Mouse (Mus musculus) liver, embryonic 16.5 days (tissue): Measurements from ENCODE around the gene Padi2. TPM values are rescaled to one million over a fixed set of nuclear protein-coding genes. Genes with fewer than 3 reads are reported as not detected.

Source experiments
- ATAC-seq: fragments of 200-750 bp; cut with Nextera tagmentation; 2 replicates; pipeline ENCODE4 v1.8.0; 2017; ENCODE audit warnings: low read depth, mild to moderate bottlenecking, moderate number of reproducible peaks, moderate library complexity
- H3K27ac ChIP-seq: fragments of 300-500 bp; sonication (generic); 2 replicates; pipeline ENCODE4 v1.5.1; 2014; ENCODE audit warnings: mild to moderate bottlenecking, low read length
- H3K27me3 ChIP-seq: fragments of 300-500 bp; sonication (generic); 2 replicates; pipeline ENCODE4 v1.6.1; 2014; ENCODE audit warnings: low read depth, low read length, mixed read lengths; ENCODE audit not compliant: control insufficient read depth, insufficient read depth
- H3K36me3 ChIP-seq: fragments of 300-500 bp; sonication (generic); 2 replicates; pipeline ENCODE4 v1.6.1; 2014; ENCODE audit warnings: mild to moderate bottlenecking; ENCODE audit not compliant: control insufficient read depth, insufficient read depth
- H3K4me1 ChIP-seq: fragments of 300-500 bp; sonication (generic); 2 replicates; pipeline ENCODE4 v1.6.1; 2014; ENCODE audit warnings: low read depth, low read length, mixed read lengths; ENCODE audit not compliant: control insufficient read depth
- H3K4me2 ChIP-seq: fragments of 300-500 bp; sonication (generic); 2 replicates; pipeline ENCODE4 v1.6.1; 2014; ENCODE audit warnings: low read depth, low read length, mixed read lengths
- H3K4me3 ChIP-seq: fragments of 300-500 bp; sonication (generic); 2 replicates; pipeline ENCODE4 v1.5.1; 2014; ENCODE audit warnings: low read depth, mild to moderate bottlenecking, low read length
- H3K9ac ChIP-seq: fragments of 300-500 bp; sonication (generic); 2 replicates; pipeline ENCODE4 v1.6.1; 2014; ENCODE audit warnings: low read depth, low read length
- H3K9me3 ChIP-seq: fragments of 300-500 bp; sonication (generic); replicated peaks from 2 replicates; pipeline ENCODE4 v1.6.1; 2016; ENCODE audit warnings: low read length; ENCODE audit not compliant: control insufficient read depth
- whole genome bisulfite sequencing: fragments of 180-500 bp; shearing (Covaris S2); extraction: QIAGEN DNeasy Blood & Tissue Kit; methylation state at CpG from one replicate; pipeline ENCODE4 v1.1.7; 2014; ENCODE audit not compliant: insufficient replicate concordance; 5-methylcytosine and 5-hydroxymethylcytosine counted together
- polyA plus RNA-seq: library from polyadenylated mRNA; unstranded; fragments of >200 nt; fragmentation: Nextera tagmentation; extraction: Ambion mirVana; gene quantifications from 2 replicates; pipeline ENCODE4 v1.2.1, GENCODE M21; 2015

The Padi2 gene
- polyA plus RNA-seq, 1 experiment from 2014 or later: 1.7 TPM

DNA sequence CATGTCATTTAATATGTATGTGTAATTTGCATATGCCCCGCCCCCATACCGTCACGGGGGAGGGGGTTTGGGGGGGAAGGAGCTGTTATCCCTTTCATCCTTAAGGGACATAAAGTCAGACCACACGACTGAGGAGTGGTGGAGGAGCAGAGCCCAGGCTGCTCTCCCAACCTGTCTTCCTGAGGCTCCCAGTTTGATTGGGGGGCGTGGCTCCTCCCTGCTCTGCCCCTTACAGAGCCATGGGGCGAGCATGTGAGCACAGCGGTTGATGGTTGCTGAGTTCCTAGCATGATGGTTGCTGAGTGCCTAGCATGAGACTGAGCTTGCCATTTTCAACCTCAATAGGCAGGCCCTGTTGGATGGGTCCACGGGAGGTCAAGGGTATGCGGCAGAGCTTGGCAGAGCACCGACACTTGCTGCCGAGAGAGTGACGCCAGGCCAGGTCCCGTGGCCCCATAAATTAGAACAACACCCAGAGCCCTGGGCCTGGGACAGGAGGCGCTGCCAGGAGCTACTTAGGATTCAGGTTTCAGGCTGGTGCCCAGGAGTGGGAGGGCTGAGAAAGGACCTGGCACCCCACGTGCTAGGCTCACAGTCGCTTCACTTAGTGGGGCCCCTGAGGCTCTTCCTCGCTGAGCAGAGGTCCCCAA, 4.6 kb downstream of the Padi2 start:
- H3K4me1 ChIP-seq: peaks cover 13% of the 10 kb centered on the region; the same call in 1 of the 2 replicates
- H3K4me3 ChIP-seq: no peak overlapping the region
- no peak overlapping the region for H3K27ac ChIP-seq
- H3K9ac ChIP-seq: no peak overlapping the region
- peaks cover 11% of the 10 kb centered on the region for H3K27me3 ChIP-seq
- WGBS: 34% methylated on average over 17 of the region's 17 CpGs
- no peaks in the 10 kb centered on the region for H3K36me3 ChIP-seq
- no peak overlapping the region for H3K4me2 ChIP-seq
- no peak for ATAC-seq
- H3K9me3 ChIP-seq: no peaks in the 10 kb centered on the region

DNA sequence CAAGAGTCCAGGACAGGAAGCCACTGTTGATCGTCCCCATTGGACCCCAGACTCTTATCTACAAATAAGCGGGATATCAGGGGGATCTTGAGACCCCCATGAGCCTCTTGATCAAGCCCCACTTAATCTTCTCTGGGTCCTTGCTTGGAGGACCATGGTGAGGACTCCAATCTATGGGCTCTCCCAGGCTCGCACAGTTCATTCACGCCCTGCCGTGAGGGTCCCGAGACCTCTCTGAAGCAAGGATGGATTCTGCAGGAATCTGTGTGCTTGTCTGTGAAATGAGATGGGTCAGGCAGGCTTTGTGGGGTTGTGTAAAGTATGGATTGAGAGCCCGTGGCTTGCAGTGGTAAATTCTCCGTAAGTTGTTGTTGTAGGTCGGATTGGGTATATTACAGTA, 5.3 kb downstream of the Padi2 start:
- Histone ChIP-seq H3K9me3 (no peaks in the 10 kb centered on the region), H3K4me3 (no peak overlapping the region), H3K27ac (no peak overlapping the region), H3K36me3 (no peaks in the 10 kb centered on the region), H3K27me3 (peaks cover 5% of the 10 kb centered on the region), H3K4me2 (no peak overlapping the region), H3K9ac (no peak overlapping the region), H3K4me1 (peaks cover 7% of the 10 kb centered on the region; the same call in 1 of the 2 replicates)
- no peak for ATAC-seq
- 68% methylated on average over 9 of the region's 9 CpGs for WGBS

DNA sequence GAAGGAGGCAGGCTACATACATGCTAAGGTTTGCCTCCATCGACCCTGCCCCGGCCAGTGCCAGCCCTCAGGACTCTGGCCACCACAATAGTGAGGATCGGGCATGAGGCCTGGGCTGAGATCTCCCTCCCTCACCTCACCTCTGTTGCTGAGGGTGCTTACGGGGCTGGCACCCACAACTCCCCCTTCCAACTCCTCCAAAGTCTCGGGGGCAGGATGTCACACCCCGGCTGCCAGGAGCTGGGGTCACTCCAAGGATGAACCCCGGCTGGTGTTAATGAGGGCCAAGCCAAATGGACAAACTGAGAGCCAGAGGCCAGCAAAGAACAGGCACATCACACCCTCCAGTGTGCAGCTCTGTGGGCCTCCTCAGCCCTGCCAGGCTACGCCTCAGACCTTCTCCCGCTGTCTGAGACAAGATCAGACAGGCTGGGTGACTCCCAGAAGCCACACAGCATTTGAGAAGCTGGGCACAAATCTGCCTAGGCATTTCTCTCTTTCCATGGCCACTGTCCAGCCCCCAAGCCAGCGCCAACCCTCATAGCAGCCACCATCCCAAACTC, 6.2 kb downstream of the Padi2 start:
- no peaks in the 10 kb centered on the region for H3K36me3 ChIP-seq
- no peak for ATAC-seq
- whole genome bisulfite sequencing: 58% methylated on average over 10 of the region's 10 CpGs
- no peak overlapping the region for H3K9ac ChIP-seq
- no peak overlapping the region for H3K27ac ChIP-seq
- H3K4me2 ChIP-seq: no peak overlapping the region
- H3K27me3 ChIP-seq: no peaks in the 10 kb centered on the region; the same call in 1 of the 2 replicates
- H3K9me3 ChIP-seq: no peaks in the 10 kb centered on the region
- no peak overlapping the region for H3K4me3 ChIP-seq
- H3K4me1 ChIP-seq: peaks cover 6% of the 10 kb centered on the region; the same call in 1 of the 2 replicates

DNA sequence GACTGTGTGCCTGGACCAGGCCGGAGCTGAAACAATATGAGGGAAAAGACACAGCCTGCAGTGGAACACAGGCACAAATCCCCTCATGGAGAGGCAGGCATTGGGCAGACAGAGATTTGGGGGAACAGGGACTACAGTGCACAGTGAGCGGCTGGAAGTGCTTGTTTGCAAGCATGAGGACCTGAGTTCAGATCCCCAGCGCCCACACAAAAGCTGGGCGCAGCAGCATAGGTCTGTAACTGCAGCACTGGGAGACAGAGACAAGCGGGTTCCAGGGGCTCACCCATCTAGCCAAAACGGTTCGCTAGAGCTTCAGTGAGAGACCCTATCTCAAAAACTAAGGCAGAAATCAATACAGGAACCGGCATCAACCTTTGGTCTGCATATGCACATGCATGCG, 7.4 kb downstream of the Padi2 start:
- WGBS: 78% methylated on average over 9 of the region's 9 CpGs

DNA sequence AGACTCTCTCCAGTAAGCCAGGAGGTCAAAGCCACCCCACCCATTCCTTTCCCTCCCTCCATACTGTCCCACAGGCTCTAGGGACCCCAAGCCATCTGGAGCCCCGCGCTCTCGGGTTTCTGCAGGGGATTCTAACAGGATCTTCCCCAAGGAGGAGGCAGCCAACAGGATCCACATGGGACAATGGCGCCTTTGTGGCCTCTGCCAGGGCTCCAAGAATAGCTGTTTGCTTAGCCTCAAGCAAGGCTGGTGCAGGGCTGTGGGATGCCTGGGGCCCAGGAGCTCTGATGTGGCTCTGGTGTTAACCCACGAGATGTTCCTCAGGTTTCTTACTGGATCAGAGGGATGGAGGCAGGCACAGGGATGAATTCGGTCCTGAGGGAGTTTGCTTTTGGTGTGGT, 8.6 kb downstream of the Padi2 start:
- 58% methylated on average over 6 of the region's 6 CpGs for WGBS
- Histone ChIP-seq H3K4me3 (no peak overlapping the region), H3K27me3 (no peaks in the 10 kb centered on the region), H3K4me1 (no peaks in the 10 kb centered on the region; the same call in 1 of the 2 replicates), H3K9me3 (no peaks in the 10 kb centered on the region), H3K36me3 (no peaks in the 10 kb centered on the region), H3K27ac (no peak overlapping the region), H3K4me2 (no peak overlapping the region), H3K9ac (no peak overlapping the region)
- no peak for ATAC-seq

More for the DNA sequence above, 7.4 kb downstream of the Padi2 start:
- Histone ChIP-seq H3K9me3 (no peaks in the 10 kb centered on the region), H3K4me3 (no peak overlapping the region), H3K27ac (no peak overlapping the region), H3K4me1 (peaks cover 2% of the 10 kb centered on the region; the same call in 1 of the 2 replicates), H3K36me3 (no peaks in the 10 kb centered on the region), H3K4me2 (no peak overlapping the region), H3K9ac (no peak overlapping the region), H3K27me3 (no peaks in the 10 kb centered on the region)
- no peak for ATAC-seq

DNA sequence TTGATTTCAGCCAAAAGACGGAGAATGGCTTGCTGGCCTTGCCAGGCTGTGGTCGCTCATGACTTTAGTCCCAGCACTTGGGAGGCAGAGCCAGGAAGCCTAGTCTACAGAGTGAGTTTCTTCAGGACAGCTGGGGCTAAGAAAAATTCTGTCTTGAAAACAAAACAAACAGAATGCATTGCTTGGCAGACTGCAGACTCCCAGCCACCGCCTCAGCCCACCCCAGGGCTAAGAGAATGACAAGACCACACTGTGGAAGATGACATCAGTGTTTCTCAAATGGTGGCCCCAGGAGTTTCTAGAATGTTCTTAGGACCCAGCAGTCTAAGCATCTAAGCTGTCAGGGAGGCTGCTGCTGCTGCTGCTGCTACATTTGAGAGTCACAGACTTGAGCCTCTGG, 9.1 kb downstream of the Padi2 start:
- no peak overlapping the region for H3K27ac ChIP-seq
- H3K27me3 ChIP-seq: no peaks in the 10 kb centered on the region
- H3K36me3 ChIP-seq: no peaks in the 10 kb centered on the region
- ATAC-seq: no peak
- WGBS: 65% methylated on average over 3 of the region's 3 CpGs
- H3K4me2 ChIP-seq: no peak overlapping the region
- no peak overlapping the region for H3K9ac ChIP-seq
- no peak overlapping the region for H3K4me3 ChIP-seq
- no peaks in the 10 kb centered on the region; the same call in 1 of the 2 replicates for H3K4me1 ChIP-seq
- H3K9me3 ChIP-seq: no peaks in the 10 kb centered on the region

DNA sequence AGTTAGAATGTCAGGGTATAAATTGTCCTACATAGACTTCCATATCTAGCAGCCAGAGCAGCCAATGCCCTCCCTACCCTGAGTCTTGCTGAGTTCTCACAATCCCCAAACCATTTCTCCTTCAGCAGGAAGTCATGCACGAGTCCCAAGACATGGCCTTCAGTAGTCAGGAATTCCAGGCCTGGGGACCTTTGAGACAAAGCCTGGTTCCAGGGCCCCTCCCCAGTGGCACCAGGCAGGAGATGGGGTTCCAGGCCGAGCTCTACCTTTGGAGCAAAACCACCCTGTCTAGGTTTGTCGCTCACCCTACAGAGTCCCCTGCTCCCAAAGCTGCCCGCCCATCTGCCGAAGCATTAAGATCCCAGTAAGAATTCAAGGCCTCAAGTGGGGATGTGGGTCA, 10.2 kb downstream of the Padi2 start:
- Histone ChIP-seq H3K36me3 (no peaks in the 10 kb centered on the region), H3K27ac (no peak overlapping the region), H3K4me2 (no peak overlapping the region), H3K4me3 (no peak overlapping the region), H3K4me1 (no peaks in the 10 kb centered on the region; the same call in 1 of the 2 replicates), H3K9ac (no peak overlapping the region), H3K9me3 (no peaks in the 10 kb centered on the region), H3K27me3 (no peaks in the 10 kb centered on the region)
- ATAC-seq: no peak
- 68% methylated on average over 5 of the region's 5 CpGs for WGBS

DNA sequence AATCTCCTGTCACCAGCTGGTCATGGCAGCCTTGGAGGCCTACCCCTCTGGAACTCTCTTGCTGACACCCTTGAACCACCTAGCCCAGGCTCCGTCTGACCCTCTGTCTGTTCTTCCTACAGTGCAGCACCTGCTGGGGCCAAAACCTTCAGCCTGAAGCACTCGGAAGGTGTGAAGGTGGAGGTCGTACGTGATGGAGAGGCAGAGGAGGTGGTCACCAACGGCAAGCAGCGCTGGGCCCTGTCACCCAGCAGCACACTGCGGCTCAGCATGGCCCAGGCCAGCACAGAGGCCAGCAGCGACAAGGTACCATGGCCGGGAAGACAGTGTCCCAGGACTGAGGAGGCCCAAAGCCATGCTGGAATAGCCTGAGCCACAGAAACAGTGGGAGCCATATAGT, 11.3 kb downstream of the Padi2 start:
- Histone ChIP-seq H3K4me1 (no peaks in the 10 kb centered on the region; the same call in 1 of the 2 replicates), H3K27me3 (no peaks in the 10 kb centered on the region), H3K27ac (no peak overlapping the region), H3K9me3 (no peaks in the 10 kb centered on the region), H3K36me3 (no peaks in the 10 kb centered on the region), H3K4me3 (no peak overlapping the region), H3K4me2 (no peak overlapping the region), H3K9ac (no peak overlapping the region)
- ATAC-seq: no peak
- WGBS: 72% methylated on average over 9 of the region's 9 CpGs

DNA sequence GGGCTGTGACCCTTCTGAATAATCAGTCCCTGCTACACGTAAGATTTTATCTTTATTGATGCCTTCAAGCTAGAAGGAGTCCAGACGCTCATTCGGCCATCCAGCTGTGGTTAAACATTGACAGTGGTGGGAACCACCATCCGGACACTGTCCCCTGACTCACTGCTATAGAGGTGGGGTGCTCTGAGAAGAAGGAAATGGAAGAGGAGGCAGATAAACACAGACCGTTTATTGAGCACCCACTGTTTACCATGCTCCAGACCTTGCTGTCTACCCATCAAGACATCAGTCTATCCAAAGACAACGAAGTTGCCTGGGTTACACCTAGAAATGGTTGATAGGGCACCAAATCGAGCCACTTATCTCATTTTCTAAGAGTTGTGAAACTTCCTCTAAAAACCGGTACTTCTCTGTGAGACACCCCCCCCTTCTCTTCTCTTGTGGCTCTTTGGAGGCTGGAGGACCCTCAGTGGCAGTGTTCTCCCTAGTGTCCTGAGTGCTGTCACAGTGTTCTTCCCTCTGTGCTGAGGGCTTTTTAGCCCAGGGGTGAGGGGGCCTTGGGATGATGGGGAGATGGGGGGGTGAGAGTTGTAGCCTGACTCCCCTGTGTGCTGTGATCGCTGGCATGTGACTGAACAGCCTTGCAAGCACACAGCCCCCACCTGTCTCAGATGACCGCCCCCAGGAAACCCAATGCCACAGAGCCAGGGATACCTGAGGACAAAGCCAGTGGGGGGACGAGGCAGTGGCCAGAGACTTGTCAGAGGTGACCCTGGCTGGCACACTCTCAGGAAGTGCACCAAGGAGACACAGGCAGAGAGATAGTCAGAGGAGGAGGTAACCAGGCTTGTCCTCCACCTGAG, 14.1 kb downstream of the Padi2 start:
- no peak overlapping the region for H3K27ac ChIP-seq
- H3K4me3 ChIP-seq: no peak overlapping the region
- H3K27me3 ChIP-seq: no peaks in the 10 kb centered on the region
- H3K9ac ChIP-seq: no peak overlapping the region
- no peak for ATAC-seq
- no peak overlapping the region for H3K4me2 ChIP-seq
- 16% methylated on average over 11 of the region's 11 CpGs for WGBS
- H3K36me3 ChIP-seq: no peaks in the 10 kb centered on the region
- H3K9me3 ChIP-seq: no peaks in the 10 kb centered on the region
- H3K4me1 ChIP-seq: no peaks in the 10 kb centered on the region; the same call in 1 of the 2 replicates
